Mouse (Mus musculus) spleen, postnatal 10 days (tissue): ENCODE measurements around the gene Dpep3.
"Not testable (repeated sequence)": the region's sequence is repeated elsewhere in the genome, so short reads cannot be mapped to it uniquely, and the experiment has no call there.

Experiments used
- DNase-seq, 2 experiments: peaks; one replicate each; pipeline ENCODE4 v3.0.0; 2021 to 2022; ENCODE audit warnings: low spot score in 2 of 2

Dpep3 gene

DNA sequence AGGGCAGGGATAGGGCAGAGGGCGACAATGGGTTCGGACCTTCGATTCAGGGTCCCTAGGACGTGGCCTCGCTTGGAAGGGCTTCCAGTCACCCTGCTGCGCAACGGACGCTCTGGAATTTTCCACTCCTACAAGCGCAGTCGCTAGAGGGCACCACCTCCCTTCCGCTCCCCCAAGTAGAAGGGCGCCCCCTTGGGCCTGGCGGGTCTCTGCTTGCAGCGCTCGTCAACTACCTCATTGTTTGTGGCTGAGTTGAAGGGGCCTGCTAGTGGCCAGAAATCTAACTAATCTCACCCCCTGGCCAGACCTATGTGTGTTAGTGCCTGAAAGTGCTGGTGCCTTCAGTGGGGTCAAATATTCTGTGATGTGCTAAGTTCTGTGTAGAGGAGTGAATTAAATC is at the start of gene Dpep3:
TSS of gene Dpep3 (minus strand) at position 105 of the 400 bp plus-strand sequence.
- no peak for DNase-seq

DNA sequence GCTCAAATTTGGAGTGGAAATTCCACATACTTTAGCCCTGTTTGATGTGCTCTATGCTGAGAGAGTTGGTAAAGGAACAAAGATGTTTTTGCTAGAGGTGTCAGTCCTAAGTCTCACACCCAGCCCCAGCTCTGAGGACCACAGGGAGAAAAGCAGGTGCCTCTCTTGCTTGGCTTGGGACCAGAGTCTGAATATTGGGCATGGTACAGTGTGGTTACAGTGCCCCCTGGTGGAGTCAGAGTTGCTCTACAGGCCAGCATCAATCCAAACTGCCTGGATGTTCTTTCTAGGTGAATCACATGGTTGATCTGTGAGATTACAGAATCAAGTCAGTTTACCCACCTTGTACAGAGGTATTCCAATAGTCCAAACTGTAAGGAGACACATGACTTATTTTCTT is 43.3 kb upstream of the Dpep3 start:
- DNase-seq, result peak; percentile 75 to 86

DNA sequence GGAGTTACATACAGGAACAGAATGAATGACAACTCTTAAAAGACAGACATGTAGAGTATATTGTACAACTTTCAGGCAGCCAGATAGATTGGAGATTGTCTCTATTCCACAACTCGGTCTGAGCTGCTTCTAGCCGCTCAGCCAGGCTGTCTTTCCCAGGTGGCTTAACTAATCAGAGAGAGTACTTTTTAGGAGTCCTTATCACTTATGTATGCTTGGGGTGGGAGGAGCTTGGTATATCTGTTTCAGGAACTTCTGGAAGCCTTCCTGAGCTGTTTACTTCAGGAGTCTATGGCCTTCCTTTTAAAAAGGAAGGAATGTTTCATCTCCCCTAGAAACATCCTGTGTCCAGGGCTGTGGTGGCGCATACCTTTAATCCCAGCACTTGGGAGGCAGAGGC is 38.8 kb upstream of the Dpep3 start:
- DNase-seq, result no peak

DNA sequence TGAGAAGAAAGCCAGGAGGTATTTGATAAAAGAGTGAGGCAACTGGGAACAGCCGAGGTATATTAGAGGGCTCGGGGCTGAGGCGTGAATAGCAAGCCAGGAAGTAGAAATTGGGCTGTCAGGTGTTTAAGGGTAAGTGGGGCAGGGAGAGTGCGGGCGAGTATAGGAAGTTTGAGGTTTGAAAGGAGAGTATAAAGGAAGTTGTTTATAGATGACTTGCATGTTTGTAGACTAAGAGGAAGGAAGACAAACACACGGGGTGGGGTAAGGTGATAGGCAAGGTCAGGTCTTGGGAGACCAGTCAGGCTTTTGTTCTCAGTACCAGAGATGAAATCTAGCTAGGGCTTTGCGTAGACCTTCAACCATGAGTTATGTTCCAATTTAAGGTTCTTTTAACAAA is 37.9 kb upstream of the Dpep3 start:
- DNase-seq, result no peak

DNA sequence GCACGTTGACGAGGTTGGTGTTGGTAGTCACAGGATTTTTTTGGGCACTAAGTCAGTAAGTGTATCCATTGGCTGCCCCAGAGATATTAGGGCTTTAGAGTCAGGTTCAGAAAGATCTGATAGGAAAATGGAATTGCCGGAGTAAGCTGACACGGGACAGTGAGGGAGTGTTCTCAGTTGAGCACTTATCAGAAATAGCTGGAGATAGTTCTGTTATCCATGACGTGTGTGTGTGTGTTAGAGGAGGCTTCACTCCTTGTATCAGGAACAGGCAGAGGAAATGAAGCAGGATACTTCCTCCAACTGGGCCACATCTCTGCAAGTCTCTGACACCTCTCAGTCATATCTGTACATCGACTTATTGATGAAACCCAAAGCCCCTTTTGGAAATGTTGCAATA is 37.1 kb upstream of the Dpep3 start:
- no peak for DNase-seq

DNA sequence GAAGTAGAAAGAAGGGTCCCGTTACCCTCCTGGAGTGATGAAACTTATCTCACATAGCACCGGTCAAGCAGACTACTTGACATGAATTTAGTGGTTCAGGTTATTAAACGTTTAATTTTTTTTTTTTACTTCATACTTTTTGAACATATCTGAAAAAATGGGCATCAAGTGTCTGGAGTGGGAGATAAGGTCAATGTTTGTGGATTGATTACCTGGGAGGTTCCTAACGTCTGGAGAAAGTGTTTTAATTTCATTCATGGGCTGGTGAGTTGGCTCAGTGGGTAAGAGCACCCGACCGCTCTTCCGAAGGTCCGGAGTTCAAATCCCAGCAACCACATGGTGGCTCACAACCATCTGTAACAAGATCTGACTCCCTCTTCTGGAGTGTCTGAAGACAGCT is 33.0 kb upstream of the Dpep3 start:
- not testable (repeated sequence) for DNase-seq

DNA sequence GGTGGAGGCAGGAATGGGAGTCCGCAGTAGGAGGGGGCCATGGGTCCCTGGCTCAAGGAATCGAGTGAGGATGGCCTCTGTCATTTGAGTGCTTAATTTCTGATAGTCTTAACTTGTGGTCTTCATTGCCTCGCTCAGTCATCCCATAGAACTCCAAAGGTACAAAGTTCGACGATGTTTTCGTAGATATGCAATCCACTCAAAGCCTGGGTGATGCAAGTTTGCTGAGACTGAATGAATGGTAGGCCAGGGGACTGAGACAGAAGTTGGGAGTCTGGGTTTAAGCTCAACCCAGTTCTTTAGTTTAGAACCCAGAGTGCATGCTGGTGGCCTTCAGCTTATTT is 32.4 kb upstream of the Dpep3 start, which contains the start of gene Ddx28:
TSS of gene Ddx28 (minus strand) at position 240 of the 344 bp plus-strand sequence.
- DNase-seq, result no peak

DNA sequence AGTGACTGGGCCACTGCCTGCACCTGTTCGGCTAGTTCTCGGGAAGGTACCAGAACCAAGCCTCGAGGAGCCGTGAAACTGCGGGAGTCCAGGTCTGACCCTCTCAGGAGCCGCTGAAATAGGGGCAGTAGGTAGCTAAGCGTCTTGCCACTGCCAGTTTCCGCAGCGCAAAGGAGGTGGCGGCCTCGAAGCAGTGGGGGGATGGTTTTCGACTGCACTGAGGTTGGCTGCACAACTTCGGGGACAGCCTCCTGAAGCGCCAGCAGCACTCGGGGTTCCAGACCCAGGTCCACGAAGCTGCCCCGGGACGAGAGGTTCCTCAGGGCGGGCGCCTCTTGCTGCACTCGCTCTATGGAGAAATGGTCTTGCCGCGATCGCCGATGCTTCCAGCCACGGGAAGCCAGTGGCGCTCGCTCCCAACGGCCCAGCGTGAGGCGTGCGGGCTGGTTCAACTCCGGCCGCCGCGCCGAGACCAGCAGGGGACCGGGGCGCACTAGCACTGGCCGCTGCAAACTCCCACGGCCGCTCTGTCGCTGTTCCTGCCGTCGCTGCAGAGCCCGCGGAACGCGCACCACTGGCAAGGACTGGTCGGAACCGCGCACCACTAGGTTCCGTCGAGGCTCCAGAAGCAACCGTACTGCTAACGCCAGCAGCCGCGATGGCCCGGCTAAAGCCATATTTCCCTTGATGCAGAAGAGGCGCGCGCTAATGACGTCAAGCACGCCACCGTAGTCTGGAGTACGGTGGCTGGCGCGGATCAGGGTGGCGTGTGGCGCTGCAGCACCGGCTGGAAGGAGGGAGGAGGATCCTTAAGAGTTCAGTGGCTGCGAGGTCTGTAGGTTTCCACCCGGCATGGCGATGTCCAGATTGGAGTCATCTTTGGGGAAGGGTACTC is 31.8 kb upstream of the Dpep3 start:
- peak; percentile 86 to 95 for DNase-seq

GRCm38 (mm10) chr8:106007891-106008290 is 28.7 kb upstream of the Dpep3 start:
- DNase-seq, result not testable (repeated sequence)

DNA sequence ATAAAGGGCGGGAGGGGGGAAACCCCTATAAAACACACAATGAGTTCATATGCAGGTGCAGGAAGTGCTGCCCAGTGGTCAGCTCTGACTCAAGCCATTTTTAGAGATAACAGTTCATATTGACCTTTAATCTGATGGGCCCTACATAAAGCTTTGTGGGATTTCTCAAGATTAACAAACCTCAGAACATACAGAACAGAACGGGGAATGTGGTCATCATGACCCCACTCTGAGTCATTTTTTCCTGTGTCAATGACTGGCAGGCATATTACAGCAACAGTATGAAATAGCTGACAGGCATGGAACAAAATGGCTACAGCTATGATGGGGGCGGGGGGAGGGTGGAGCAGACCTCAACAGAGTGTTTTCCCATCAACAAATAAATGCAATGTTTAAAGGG is 27.9 kb upstream of the Dpep3 start:
- DNase-seq, result no peak

DNA sequence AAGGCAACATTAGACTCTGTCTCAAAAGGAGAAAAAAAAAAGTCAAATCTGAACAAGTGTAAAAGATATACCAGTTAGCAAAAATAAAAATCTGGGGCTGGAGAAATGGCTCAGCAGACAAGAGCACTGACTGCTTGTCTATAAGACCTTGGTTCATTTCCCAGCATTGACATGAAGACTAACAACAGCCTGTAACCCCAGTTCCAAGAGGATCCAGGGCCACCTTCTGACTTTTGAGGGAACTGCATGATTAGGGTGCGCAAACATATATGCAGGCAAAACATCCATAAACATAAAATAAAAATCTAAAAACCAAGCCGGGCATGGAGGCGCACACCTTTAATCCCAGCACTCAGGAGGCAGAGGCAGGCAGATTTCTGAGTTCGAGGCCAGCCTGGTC is 27.2 kb upstream of the Dpep3 start:
- DNase-seq, result no peak

- no peak for DNase-seq
Observed at GRCm38 (mm10) chr8:106005875-106006274, 26.6 kb upstream of the Dpep3 start, which contains the start of gene Dpep2nb. TSS of gene Dpep2nb (minus strand) at chr8:106005975.

DNA sequence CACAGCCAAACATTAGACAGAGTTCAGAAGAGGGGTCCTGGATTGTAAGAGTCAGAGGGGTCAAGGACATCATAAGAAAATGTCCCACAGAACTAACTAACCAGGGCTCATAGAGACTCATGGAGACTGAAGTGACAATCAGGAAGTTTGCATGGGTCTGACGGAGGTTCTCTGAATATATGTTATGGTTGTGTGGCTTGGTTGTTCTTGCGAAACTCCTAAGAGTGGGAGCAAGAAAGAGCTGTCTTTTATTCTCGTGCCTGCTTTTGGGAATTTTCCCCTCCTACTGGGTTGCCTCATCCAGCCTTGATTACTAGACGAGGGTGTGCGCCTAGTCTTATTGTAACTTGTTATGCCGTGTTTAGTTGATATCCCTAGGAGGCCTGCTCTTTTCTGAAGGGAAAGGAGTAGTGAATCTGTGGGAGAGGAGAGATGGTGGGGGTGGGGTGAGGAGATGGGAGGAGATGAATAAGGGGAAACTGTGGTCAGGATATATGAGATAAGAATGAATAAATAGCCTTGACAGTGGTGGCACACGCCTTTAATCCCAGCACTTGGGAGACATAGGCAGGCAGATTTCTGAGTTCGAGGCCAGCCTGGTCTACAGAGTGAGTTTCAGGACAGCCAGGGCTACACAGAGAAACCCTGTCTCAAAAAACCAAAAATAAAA is 25.4 kb upstream of the Dpep3 start:
- DNase-seq, result no peak

DNA sequence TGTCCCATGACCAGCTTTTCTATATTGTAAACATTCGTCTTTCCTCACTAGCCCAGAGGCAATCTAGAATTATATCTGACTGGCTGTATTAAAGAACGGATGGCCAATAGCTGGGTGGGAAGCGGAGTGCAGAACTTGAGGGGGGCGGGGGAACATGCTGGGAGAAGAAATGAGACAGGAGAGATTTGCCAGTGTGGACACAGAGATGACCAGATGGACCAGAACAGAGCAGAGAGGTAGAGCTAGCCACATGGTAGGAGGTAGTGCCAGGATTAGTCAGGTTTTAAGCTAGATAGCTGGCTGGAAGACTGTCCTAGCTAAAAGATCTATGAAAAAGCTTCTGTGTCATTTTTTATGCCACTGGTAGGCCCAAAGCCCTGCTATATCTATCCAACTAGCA is 22.7 kb upstream of the Dpep3 start:
- no peak for DNase-seq

GRCm38 (mm10) chr8:105998971-105999370 is 19.7 kb upstream of the Dpep3 start:
- no peak for DNase-seq

GRCm38 (mm10) chr8:105996359-105996758 is 17.1 kb upstream of the Dpep3 start:
- DNase-seq, result no peak

DNA sequence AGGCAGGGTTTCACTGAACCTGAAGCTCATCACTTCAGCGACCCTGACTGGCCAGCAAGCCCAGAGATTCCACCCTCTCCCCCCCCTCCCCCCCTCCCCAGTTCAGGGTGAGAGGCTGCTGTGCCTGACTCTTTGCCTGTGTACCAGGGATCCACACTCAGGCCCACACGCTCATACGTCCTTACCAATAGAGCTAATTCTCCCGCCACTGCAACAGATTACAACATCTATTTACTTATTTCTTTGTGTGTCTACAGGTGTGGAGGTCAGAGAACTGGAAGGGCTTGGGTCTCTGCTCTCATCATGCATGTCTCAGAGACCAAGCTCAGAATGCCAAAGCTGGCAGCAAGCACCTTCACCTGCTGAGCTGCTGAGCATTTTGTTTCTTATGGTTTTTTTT is 14.0 kb upstream of the Dpep3 start:
- no peak for DNase-seq

DNA sequence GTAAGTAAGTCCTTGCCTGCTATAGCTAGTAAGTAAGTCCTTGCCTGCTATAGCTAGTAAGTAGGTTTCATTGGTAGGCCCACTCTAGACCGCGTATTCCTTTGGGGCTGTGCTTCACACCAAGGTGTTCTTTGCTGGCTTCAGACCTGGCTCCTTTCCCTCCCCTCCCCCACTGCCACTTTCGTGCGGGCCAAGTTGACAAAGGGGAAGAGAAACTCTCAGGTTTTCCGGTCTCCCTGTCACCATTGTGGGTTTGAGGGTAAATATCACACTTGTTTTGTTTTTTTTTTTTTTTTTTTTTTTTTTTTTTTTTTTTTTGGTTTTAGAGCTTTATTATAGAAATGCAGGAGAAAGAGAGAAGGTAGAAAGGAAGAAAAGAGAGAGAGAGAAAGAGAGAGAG is 13.3 kb upstream of the Dpep3 start:
- peak in 1 of 2 experiments; percentile 78 for DNase-seq

GRCm38 (mm10) chr8:105991546-105991945 is 12.3 kb upstream of the Dpep3 start:
- DNase-seq, result no peak

DNA sequence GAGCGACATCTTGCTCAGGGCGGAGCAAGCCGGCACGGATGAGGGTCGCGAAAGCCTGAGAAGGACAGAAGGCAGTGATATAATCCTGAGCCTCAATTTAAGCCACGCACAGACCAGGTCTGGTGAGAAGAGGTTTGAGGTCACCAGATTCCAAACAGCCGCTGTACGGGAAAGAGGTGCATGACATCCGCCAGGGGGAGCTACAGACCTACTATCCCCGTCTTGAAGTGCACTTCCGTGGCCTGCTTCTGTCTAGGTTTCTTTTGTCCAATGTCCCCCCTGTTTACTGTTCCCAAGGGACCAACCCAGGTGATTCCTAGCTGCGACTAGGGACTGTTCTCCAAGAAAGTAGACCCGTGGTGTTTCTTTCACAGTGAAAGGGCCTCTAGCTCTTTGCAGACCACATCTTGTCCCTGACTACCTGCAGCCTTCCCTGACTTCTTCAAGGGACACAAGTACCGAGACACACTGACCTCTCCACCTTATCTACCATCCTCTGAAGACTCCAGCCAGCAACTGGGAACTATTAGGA is 11.7 kb upstream of the Dpep3 start, which contains the start of gene Dus2:
TSS of gene Dus2 (plus strand) at position 482 of the 532 bp plus-strand sequence.
- DNase-seq, result peak; percentile 79 to 93

DNA sequence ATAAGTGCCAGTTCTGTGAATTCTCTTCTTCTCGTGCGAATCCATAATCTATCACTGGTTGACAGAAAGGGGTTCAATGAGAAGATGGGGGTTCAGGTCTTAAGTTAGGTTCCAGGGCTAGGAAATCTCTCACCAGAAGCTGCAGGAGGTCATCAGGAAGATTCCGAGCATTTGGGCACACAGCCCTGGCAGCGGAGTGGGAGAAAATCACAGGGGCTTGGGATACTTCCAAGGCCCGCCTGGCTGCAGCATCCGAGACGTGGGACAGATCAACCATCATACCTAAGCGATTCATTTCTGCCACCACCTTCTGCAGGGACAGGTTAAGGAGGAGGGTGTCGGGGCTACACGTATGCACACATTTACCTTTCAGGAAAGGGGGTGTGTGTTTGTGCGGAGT is 9.3 kb upstream of the Dpep3 start:
- DNase-seq, result no peak

- not testable (repeated sequence) for DNase-seq
Observed at GRCm38 (mm10) chr8:105983406-105983805, 4.2 kb upstream of the Dpep3 start.

DNA sequence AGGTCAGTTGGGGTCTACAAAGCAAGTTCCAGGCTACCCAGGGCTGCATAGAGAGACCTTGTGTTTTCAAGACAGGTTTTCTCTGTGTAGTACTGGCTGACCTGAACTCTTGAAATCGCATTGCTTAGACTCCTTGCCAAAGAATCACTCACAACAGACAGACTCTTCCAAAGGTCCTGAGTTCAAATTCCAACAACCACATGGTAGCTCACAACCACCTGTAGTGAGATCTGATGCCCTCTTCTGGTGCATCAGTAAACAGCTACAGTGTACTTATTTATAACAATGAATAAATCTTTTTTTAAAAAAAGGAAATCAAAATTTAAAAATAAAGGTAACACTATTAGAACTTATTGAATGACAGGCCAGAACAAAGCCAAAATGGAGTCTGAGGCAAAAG is 1.9 kb upstream of the Dpep3 start:
- DNase-seq, result no peak
